Mouse (Mus musculus): ENCODE measurements around the gene 1700001C19Rik. TPM values are rescaled to one million over a fixed set of nuclear protein-coding genes. Genes with fewer than 3 reads are reported as not detected.

Gene 1700001C19Rik
- total RNA-seq (2012; rRNA removed) (0.25 TPM in 1 of 2 replicates, not detected in the other), total RNA-seq (2014; rRNA removed) (not detected in 2 replicates), polyA plus RNA-seq (2012; ENCODE audit: insufficient read length, low read depth) (not detected in 2 replicates)

DNA sequence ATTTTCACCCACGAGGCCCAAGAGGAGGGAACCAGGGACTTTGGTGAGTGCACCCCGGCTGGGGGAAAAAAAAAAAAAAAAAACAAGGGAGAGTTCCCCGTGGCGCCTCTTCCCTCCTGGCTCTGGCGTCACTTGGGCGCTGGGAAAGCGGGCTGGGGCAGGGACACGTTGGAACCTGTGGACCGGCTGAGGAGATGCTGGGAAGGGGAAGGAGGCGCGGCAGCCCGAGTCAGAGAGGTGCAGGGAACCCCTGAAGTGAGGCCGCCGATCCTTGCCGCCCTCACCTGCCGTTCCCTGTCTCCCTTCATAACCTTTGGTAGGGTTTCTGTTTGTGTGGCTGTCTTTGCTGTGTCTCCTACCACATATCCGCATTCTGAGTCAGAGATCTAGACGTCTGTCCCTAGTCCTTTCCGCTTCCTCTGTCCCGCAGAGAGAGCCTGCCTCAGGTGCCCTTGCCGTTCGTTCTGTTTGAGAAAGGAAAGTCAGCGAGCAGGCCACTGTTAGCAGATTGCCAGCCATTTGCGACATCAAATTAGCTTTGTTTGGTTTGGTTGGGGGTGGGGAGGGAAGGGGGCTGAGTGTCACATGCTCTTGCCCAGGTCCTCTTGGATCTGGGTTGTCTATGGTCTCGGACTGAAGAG is at the start of gene 1700001C19Rik:
TSS of gene 1700001C19Rik (minus strand) at position 470 of the 641 bp plus-strand sequence.
- no peaks in the 10 kb centered on the region for H3K36me3 ChIP-seq (replicated peaks in 1 of 2; ENCODE audit: control insufficient read depth in 1 of 2, insufficient read depth in 1 of 2, low read length in 1 of 2)
- TF ChIP-seq NRF1 (IDR thresholded peaks at IDR 0.05; ENCODE audit: low read depth, low read length) (no peak), ETS1 (conservative IDR thresholded peaks at IDR 0.05; ENCODE audit: low read depth, low read length) (no peak), GABPA (IDR thresholded peaks at IDR 0.05; ENCODE audit: insufficient replicate concordance, low read depth, low read length) (no peak), MEF2A (IDR thresholded peaks at IDR 0.05; ENCODE audit: borderline replicate concordance, low read depth, low read length) (no peak), KAT2A (IDR thresholded peaks at IDR 0.05; ENCODE audit: insufficient replicate concordance, low read length) (no peak), JUND (conservative IDR thresholded peaks at IDR 0.05; ENCODE audit: low read depth, low read length) (no peak), MXI1 (IDR thresholded peaks at IDR 0.05; ENCODE audit: low read depth, low read length) (no peak), MAX (IDR thresholded peaks at IDR 0.05; ENCODE audit: low read length) (no peak), SMC3 (IDR thresholded peaks at IDR 0.05; ENCODE audit: low read depth, low read length) (no peak), IRF4 (IDR thresholded peaks at IDR 0.05; ENCODE audit: low read depth, low read length) (no peak), NELFE (IDR thresholded peaks at IDR 0.05; ENCODE audit: low read depth, low read length) (no peak), HCFC1 (IDR thresholded peaks at IDR 0.05; ENCODE audit: low read depth, low read length) (no peak)
- DNase-seq (ENCODE audit: extremely low read depth), result no peak
- H3K79me2 ChIP-seq (replicated peaks; ENCODE audit: control insufficient read depth, extremely low read depth, insufficient read depth, poor library complexity, severe bottlenecking), result no peaks in the 10 kb centered on the region
- no peaks in the 10 kb centered on the region for H3K27me3 ChIP-seq (replicated peaks)
- H3K9me3 ChIP-seq (replicated peaks; ENCODE audit: low read length), result peaks cover 8% of the 10 kb centered on the region
- H3K4me3 ChIP-seq (replicated peaks in 1 of 3; ENCODE audit: low read depth in 2 of 3, low read length in 2 of 3, poor library complexity in 1 of 3), result no peak within 1 kb of the TSS
- no peak within 1 kb of the TSS for H3K4me2 ChIP-seq (ENCODE audit: insufficient read depth, low read depth, poor library complexity, severe bottlenecking)
- in situ Hi-C loops (cut with MboI; ENCODE audit: low pct_ligation_motif_present, low pct_unique_long_range_greater_than_20kb, low sequenced_read_pairs) (no loop called here), dilution Hi-C loops (cut with MboI; ENCODE audit: extremely low pct_ligation_motif_present, extremely low pct_unique_long_range_greater_than_20kb, low sequenced_read_pairs) (no loop called here)
- no peak within 1 kb of the TSS for H3K27ac ChIP-seq (ENCODE audit: insufficient read depth, low read depth)
- no peak within 1 kb of the TSS for H3K9ac ChIP-seq (ENCODE audit: insufficient read depth, low read depth)
- H3K4me1 ChIP-seq (ENCODE audit: control insufficient read depth in 1 of 2, insufficient read depth in 2 of 2), result peaks cover 4 to 31% of the 10 kb centered on the region in 2 experiments

DNA sequence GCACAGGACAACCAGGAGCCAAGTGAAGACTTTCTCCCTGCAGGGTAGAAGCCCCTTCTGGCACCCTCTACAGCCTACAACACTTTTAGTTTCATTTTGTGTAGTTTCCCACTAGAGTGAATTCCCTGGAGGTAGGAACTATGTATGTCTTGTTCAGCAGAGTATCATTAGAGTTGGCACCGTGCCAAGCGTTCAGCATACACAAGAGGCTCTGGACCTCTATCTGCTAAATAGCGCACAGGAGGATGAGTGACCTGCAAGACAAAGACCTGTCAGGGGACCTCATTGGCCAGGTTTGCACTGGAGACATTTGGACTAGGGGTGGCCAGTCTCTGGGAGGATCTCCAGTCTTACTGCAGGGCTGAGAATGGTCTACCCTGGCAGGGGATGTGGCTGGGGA is 48.6 kb upstream of the 1700001C19Rik start:
- peaks cover 24 to 39% of the 10 kb centered on the region in 2 experiments for H3K36me3 ChIP-seq (replicated peaks in 1 of 2; ENCODE audit: control insufficient read depth in 1 of 2, insufficient read depth in 1 of 2, low read length in 1 of 2)
- DNase-seq (ENCODE audit: extremely low read depth), result peak; percentile 25
- dilution Hi-C loops (cut with MboI; ENCODE audit: extremely low pct_ligation_motif_present, extremely low pct_unique_long_range_greater_than_20kb, low sequenced_read_pairs), result no loop called here
- no peak overlapping the region for H3K27ac ChIP-seq (ENCODE audit: insufficient read depth, low read depth)
- H3K79me2 ChIP-seq (replicated peaks; ENCODE audit: control insufficient read depth, extremely low read depth, insufficient read depth, poor library complexity, severe bottlenecking), result no peaks in the 10 kb centered on the region
- H3K9me3 ChIP-seq (replicated peaks; ENCODE audit: low read length), result no peaks in the 10 kb centered on the region
- no peak overlapping the region for H3K9ac ChIP-seq (ENCODE audit: insufficient read depth, low read depth)
- TF ChIP-seq ZNF384 (IDR thresholded peaks at IDR 0.05; ENCODE audit: low read depth, low read length) (no peak), SIN3A (IDR thresholded peaks at IDR 0.05; ENCODE audit: low read length) (no peak), SMC3 (IDR thresholded peaks at IDR 0.05; ENCODE audit: low read depth, low read length) (no peak), ZKSCAN1 (IDR thresholded peaks at IDR 0.05; ENCODE audit: borderline replicate concordance, low read depth, low read length) (no peak)
- no peak overlapping the region for H3K4me3 ChIP-seq (replicated peaks in 1 of 3; ENCODE audit: low read depth in 2 of 3, low read length in 2 of 3, poor library complexity in 1 of 3)
- in situ Hi-C loops (cut with MboI; ENCODE audit: low pct_ligation_motif_present, low pct_unique_long_range_greater_than_20kb, low sequenced_read_pairs), result no loop called here
- H3K4me2 ChIP-seq (ENCODE audit: insufficient read depth, low read depth, poor library complexity, severe bottlenecking), result no peak overlapping the region
- no peaks in the 10 kb centered on the region for H3K27me3 ChIP-seq (replicated peaks)
- H3K4me1 ChIP-seq (ENCODE audit: control insufficient read depth in 1 of 2, insufficient read depth in 2 of 2), result peaks cover 19 to 33% of the 10 kb centered on the region in 2 experiments
